Mouse (Mus musculus) neutrophil, adult 65 days (primary cell): ENCODE results near the gene Tex261. TPM values are rescaled to one million over a fixed set of nuclear protein-coding genes. Genes with fewer than 3 reads are reported as not detected.

Source experiments
- total RNA-seq: library from RNA; stranded (reverse); gene quantifications from 2 replicates; pipeline ENCODE4 v1.2.4, GENCODE M21; 2023

Tex261 gene
- total RNA-seq, result 38.2 and 50.3 TPM in 2 replicates

DNA sequence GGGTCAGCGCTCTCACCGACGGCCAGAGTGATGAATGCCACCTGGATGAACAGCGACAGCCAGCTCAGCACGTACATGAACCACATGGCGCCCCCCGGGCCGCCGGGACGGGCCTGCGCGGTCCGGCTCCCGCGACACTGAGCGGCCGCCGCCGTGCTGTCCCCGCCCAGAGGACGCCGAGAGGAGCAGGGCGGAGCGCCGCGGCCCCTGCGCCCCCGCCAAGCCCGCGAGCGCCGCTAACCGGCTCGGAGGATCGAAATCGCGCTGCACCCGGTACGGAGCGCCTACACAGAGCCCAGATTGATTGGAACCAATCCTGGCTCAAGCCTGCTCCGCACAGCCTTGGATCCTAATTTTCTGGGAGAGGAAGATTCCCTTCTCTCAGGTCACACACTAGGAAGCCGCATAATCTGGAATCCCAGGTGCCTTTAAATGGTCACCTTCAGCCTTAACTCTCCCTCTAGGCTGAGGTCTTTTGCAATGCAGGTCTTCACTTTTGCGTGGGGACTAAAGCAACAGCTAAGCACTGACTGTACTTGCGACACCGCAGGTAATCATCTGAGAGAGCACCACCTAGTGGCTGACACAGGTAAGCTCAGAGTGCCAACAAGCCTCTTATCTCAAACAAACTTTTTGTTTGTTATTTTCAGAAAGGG is at the start of gene Tex261:
Gene Tex261, minus strand, starts transcription at position 176 of the 656 bp plus-strand sequence.

DNA sequence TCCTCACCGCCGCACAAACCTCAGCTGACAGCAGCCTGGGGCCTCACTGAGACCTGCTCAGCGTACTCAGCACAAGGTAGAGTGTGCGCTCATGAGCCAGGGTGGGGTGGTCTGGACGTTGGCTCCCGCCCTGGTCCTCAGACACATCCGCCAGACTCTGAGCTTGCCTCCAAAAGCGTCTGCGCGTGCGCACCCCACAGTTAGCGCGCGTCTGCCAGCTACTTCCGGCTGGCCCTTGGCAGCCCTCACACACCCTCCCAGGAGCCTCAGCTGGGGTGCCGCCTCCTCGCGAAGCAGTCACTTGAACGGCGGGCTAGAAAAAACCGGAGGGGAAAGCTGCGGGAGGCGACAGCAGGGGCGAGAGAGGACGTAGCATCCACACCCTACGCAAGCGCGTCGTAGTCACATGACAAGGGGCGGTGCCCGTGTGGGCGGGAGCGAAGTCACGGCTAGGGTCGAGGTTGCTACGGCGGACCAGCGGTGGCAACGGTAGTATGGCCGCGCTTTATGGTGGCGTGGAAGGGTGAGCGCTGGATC is 19.2 kb upstream of the Tex261 start, which contains the start of gene Nagk:
Gene Nagk, plus strand, starts transcription at position 223 of the 537 bp plus-strand sequence.

DNA sequence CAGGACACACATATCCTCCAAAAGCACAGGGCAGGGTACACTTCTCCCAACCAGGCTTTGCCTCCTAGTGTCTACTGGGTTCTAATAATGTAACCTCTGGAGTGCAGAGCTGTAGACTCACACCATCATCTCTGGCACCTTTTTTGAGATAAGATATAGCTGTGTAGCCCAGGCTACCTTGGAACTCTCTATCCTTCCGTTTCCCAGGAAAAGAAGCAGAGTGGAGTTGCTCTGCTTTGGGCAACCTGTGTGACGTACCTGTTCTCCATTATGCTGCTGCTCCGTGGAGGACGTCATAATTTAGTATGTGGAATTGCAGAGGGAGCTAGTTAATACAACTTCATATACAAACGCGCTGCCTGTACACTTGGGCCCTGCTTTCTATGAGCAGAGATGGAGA is 13.3 kb downstream of the Tex261 start, which contains the start of gene Ankrd53:
Gene Ankrd53, plus strand, starts transcription at position 301 of the 400 bp plus-strand sequence.

DNA sequence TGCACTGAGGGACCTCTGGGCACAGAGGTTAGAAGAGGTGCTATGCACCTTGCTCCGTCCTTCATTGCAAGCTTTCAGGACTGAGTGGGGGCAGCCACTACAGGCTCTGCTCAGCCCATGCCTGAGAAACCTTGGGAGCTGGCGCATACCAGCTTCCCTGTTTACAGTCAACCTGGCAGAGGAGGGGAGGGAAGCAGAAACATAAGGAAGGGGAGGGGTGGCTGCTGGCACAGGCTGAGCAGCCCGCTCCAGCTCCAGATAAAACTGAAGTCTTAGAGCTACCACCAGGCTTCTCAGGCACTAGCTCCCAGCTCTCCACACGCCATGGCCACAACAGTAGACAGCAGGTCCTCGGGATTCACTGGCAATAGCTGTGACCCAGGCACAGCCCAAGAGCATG is 32.9 kb downstream of the Tex261 start, which contains the start of gene Atp6v1b1:
Gene Atp6v1b1, plus strand, starts transcription at position 230 of the 400 bp plus-strand sequence.

Other genes with a start within 250 kb of the Tex261 start
- gene Actg2, start 239.5 kb downstream of the Tex261 start, total RNA-seq, result not detected in 2 replicates
- gene Stambp, start 203.1 kb downstream of the Tex261 start, total RNA-seq, result 16.9 and 19.7 TPM in 2 replicates
- gene Clec4f, start 119.6 kb downstream of the Tex261 start, total RNA-seq, result not detected in 2 replicates
- gene Cd207, start 98.0 kb downstream of the Tex261 start, total RNA-seq, result not detected in 2 replicates
- not detected in 2 replicates for gene Vax2, start 64.5 kb downstream of the Tex261 start, total RNA-seq
- not detected in 2 replicates for gene Atp6v1b1, start 32.8 kb downstream of the Tex261 start, total RNA-seq
- not detected in 2 replicates for gene Ankrd53, start 13.2 kb downstream of the Tex261 start, total RNA-seq
- gene Nagk, start 19.2 kb upstream of the Tex261 start, total RNA-seq, result 12.3 and 13.7 TPM in 2 replicates
- 5.8 and 8.8 TPM in 2 replicates for gene Paip2b, start 55.9 kb upstream of the Tex261 start, total RNA-seq
- 65.3 and 75.1 TPM in 2 replicates for gene Zfp638, start 91.3 kb upstream of the Tex261 start, total RNA-seq
- 0.16 TPM in 1 of 2 replicates, not detected in the other for gene Dysf, start 232.8 kb upstream of the Tex261 start, total RNA-seq